Mouse (Mus musculus): ENCODE data around the gene Igsf3. TPM values are rescaled to one million over a fixed set of nuclear protein-coding genes. Genes with fewer than 3 reads are reported as not detected.

Igsf3 gene
- polyA plus RNA-seq, 1 experiment from 2014 or later = 19.3 TPM

DNA sequence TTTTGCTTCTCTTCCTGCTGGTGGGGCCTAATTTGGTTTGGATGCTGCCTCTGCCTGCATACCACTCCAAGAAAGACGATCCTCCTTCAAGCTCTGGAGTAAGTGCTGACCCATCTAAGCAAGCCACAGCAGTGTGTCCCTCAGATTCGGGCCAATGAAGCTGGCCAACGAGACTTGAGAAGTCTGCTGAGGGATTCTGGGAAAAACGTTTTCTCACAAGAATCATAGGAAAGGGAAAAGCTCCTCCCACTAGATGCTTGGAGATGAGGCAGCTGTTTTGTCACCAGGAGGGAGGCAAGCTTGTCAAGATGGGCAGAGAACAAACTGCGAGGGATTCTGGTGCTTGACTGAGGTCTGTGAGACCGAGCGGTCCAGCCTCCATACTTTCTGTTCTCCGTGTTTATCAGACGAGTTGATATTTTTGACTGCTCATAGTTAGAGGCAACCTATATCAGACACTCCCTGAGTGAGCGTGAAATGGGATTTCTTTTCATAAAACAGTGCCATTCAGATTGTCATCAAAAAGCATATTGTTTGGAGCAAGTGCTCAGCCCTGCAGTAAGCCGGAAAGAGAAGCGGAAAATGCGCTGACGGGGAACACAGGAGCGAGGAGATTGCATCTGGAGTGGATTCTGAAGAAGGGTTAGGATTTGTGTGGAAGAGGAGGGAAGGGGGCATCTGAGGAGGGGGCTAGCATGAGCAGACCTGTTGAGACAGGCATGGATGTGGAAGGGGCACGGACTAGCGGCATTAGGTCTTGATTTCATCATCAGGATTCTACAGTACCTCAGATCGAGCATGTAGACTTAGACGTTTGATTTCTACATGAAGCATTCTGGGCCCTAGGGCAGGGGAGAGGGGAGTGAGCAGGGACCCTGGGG, 17.0 kb downstream of the Igsf3 start:
- H3K36me3 ChIP-seq (ENCODE audit: control insufficient read depth, insufficient read depth, low read length) = no peaks in the 10 kb centered on the region
- H3K4me2 ChIP-seq (ENCODE audit: low read depth, low read length, severe bottlenecking) = no peak overlapping the region
- 66% methylated on average over 19 of the region's 19 CpGs for WGBS
- H3K27ac ChIP-seq (ENCODE audit: low read depth, low read length) = peak overlapping the region; percentile 15; the same call in 1 of the 2 replicates
- ATAC-seq (replicated peaks; ENCODE audit: low FRiP score) (no peak), DNase-seq (ENCODE audit: low spot score) (no peak)
- no peaks in the 10 kb centered on the region for H3K9me3 ChIP-seq (ENCODE audit: control insufficient read depth, low read length)
- no peaks in the 10 kb centered on the region for H3K27me3 ChIP-seq (ENCODE audit: control insufficient read depth, insufficient read depth, low read length)
- peaks cover 12% of the 10 kb centered on the region for H3K4me1 ChIP-seq (replicated peaks; ENCODE audit: control insufficient read depth, insufficient read depth, low read length)
- no peak overlapping the region for H3K9ac ChIP-seq (ENCODE audit: low read length)
- H3K4me3 ChIP-seq (ENCODE audit: low read depth, low read length) = no peak overlapping the region

DNA sequence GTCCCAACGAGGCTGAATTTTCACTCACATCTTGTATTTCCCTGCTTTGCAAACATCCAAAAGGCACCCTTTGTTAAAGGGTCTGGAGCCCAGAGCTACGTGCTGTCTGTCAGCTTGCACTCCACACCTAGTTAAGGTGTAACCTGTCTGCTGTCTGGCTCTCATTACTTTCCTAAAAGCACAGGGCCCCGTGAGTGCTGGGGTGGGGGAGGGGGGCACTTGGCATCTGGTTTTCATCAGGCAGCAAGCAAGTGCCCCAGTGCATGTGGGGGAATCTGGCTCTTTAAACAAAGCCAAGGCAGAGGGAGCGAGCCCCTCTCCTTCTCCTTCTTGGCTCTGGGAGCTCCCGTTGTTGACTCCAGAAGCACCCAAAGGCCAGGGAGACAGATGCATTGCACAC, 18.5 kb downstream of the Igsf3 start:
- Histone ChIP-seq H3K9ac (ENCODE audit: low read length) (no peak overlapping the region), H3K27me3 (ENCODE audit: control insufficient read depth, insufficient read depth, low read length) (no peaks in the 10 kb centered on the region), H3K36me3 (ENCODE audit: control insufficient read depth, insufficient read depth, low read length) (no peaks in the 10 kb centered on the region), H3K9me3 (ENCODE audit: control insufficient read depth, low read length) (no peaks in the 10 kb centered on the region), H3K4me1 (replicated peaks; ENCODE audit: control insufficient read depth, insufficient read depth, low read length) (peaks cover 15% of the 10 kb centered on the region), H3K4me3 (ENCODE audit: low read depth, low read length) (no peak overlapping the region), H3K27ac (ENCODE audit: low read depth, low read length) (no peak overlapping the region), H3K4me2 (ENCODE audit: low read depth, low read length, severe bottlenecking) (no peak overlapping the region)
- DNase-seq (ENCODE audit: low spot score) = no peak
- ATAC-seq (replicated peaks; ENCODE audit: low FRiP score) = no peak
- WGBS = 59% methylated on average over 5 of the region's 5 CpGs

DNA sequence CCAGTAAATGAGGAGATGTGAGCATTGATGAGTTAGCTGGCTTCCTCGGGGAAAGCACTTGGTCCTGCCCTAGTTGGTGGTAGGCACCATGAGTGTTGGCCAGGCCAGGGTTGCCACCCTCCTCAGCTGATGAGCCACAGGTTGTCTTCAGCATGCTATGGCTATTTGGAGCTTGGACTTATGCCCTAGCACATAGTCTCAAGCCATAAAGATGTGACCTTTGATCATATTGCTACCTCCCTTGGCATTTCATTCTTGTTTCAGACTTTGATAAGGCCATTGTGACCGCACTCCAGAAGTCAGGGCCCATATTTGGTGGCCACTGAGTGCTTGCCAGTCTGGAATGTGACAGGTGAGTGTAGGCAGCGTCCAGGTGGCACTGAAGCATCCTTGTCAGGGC, 19.2 kb downstream of the Igsf3 start:
- Histone ChIP-seq H3K27ac (ENCODE audit: low read depth, low read length) (no peak overlapping the region), H3K4me2 (ENCODE audit: low read depth, low read length, severe bottlenecking) (no peak overlapping the region), H3K9me3 (ENCODE audit: control insufficient read depth, low read length) (no peaks in the 10 kb centered on the region), H3K27me3 (ENCODE audit: control insufficient read depth, insufficient read depth, low read length) (no peaks in the 10 kb centered on the region), H3K9ac (ENCODE audit: low read length) (no peak overlapping the region), H3K4me1 (replicated peaks; ENCODE audit: control insufficient read depth, insufficient read depth, low read length) (peaks cover 15% of the 10 kb centered on the region), H3K36me3 (ENCODE audit: control insufficient read depth, insufficient read depth, low read length) (no peaks in the 10 kb centered on the region), H3K4me3 (ENCODE audit: low read depth, low read length) (no peak overlapping the region)
- WGBS = 78% methylated on average over 3 of the region's 3 CpGs
- ATAC-seq (replicated peaks; ENCODE audit: low FRiP score) = no peak
- no peak for DNase-seq (ENCODE audit: low spot score)

DNA sequence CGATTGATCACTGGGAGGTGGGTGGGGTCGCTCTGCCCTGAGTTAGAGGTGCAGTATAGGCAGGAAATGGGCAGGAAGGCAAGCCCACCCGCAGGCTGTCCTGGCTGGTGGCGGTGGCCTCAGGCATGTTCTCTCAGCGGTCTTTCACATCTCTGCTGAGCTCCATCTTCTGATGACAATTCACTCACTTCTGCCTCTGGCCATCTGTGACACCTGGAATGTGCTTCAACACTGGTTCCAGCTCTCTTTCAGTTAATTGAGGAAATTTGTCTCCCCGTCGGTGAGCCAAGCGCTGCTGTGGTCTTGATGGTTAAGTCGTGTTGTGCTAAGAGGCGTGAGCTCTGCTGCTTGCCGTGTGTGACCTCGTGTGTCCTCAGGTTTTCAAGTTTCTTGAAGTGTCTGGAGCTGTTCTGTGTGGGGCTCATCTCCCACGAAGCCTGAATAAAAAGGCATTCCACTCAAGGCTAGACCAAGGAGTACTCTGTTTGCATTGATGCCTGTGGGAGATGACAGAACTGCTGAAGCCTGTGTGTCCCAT, 19.9 kb downstream of the Igsf3 start:
- Histone ChIP-seq H3K4me2 (ENCODE audit: low read depth, low read length, severe bottlenecking) (no peak overlapping the region), H3K4me1 (replicated peaks; ENCODE audit: control insufficient read depth, insufficient read depth, low read length) (peaks cover 15% of the 10 kb centered on the region), H3K27ac (ENCODE audit: low read depth, low read length) (no peak overlapping the region), H3K4me3 (ENCODE audit: low read depth, low read length) (no peak overlapping the region), H3K36me3 (ENCODE audit: control insufficient read depth, insufficient read depth, low read length) (no peaks in the 10 kb centered on the region), H3K9ac (ENCODE audit: low read length) (no peak overlapping the region), H3K9me3 (ENCODE audit: control insufficient read depth, low read length) (no peaks in the 10 kb centered on the region), H3K27me3 (ENCODE audit: control insufficient read depth, insufficient read depth, low read length) (no peaks in the 10 kb centered on the region)
- DNase-seq (ENCODE audit: low spot score) (no peak), ATAC-seq (replicated peaks; ENCODE audit: low FRiP score) (no peak)
- 63% methylated on average over 13 of the region's 13 CpGs for WGBS

DNA sequence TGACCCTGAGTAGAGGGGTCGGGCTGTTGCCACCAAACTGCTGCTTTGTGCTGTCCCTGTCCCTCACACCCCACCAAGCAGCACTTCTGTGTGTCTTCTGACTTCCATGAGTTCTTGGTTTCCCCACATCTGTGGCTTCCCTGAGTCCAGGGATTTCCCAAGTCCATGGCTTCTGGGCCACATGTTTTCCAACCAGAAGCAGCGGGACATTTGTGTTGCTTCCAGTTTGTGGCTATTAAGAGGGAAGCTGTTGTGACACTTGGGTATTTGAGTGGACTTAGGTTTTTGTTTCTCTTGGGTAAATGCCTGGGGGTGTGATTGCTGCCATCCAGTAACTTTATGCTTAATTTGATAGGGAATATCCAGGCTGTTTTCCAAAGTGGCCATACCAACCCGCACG, 20.5 kb downstream of the Igsf3 start:
- H3K27me3 ChIP-seq (ENCODE audit: control insufficient read depth, insufficient read depth, low read length) = no peaks in the 10 kb centered on the region
- no peak overlapping the region for H3K4me3 ChIP-seq (ENCODE audit: low read depth, low read length)
- no peak overlapping the region for H3K9ac ChIP-seq (ENCODE audit: low read length)
- H3K27ac ChIP-seq (ENCODE audit: low read depth, low read length) = no peak overlapping the region
- no peak overlapping the region for H3K4me2 ChIP-seq (ENCODE audit: low read depth, low read length, severe bottlenecking)
- ATAC-seq (replicated peaks; ENCODE audit: low FRiP score) = no peak
- WGBS = 64% methylated on average over 4 of the region's 4 CpGs
- no peaks in the 10 kb centered on the region for H3K36me3 ChIP-seq (ENCODE audit: control insufficient read depth, insufficient read depth, low read length)
- H3K9me3 ChIP-seq (ENCODE audit: control insufficient read depth, low read length) = no peaks in the 10 kb centered on the region
- peaks cover 15% of the 10 kb centered on the region for H3K4me1 ChIP-seq (replicated peaks; ENCODE audit: control insufficient read depth, insufficient read depth, low read length)
- DNase-seq (ENCODE audit: low spot score) = no peak

DNA sequence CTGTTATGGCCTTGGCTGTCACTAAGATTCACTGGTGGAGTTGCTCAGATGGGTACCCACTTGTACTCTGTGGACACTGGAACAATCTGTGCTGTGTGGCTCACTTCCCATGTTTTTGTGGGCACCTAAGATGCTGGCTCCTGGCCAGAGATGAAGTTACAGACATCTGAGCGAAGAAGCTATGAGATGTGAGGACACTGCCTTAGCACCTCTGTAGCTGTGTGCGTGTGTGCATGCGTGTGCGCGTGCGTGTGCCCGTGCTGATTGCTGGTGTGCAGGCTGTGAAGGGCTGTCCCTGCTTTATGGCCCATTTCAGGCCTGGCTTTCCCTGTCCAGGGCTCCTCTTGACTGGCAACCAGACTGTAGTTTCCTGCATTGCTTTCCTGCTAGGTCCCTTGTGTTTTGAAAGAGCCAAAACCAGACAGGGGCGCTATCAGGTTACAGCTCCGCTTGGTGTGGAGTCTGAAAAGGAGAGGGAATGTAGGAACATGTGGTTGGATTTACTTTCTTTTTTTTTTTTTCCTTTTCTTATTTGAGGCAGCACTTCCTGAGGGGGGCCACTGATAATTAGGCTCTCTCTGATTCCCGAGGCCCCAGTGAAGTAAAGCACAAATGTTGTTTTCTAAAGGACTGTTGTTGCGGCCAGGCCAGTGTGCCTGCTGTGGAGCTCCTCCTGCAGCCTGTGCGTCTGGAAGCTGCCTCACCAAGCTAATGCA, 21.3 kb downstream of the Igsf3 start:
- peak; percentile 68 for DNase-seq (ENCODE audit: low spot score)

DNA sequence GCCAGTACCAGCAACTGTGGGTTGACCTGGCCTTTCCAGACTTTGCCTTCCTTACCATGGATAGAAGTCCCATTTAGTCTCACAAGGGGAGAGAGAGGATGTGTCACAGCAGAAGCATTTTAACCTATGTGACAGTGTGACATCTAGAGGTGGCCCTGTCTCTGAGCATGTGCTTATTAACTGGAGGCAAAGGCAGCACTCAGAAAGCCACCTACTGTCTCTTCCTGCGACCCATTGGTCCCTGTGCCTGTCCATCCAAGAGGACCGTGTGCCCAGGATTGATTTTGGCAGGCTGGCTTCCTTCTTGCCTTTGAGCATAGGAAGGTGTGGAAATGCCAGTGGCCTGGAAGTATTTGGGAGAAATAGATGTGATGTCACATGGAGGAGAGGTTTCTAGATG, 22.0 kb downstream of the Igsf3 start:
- no peaks in the 10 kb centered on the region for H3K27me3 ChIP-seq (ENCODE audit: control insufficient read depth, insufficient read depth, low read length)
- ATAC-seq (replicated peaks; ENCODE audit: low FRiP score) (no peak), DNase-seq (ENCODE audit: low spot score) (no peak)
- H3K4me3 ChIP-seq (ENCODE audit: low read depth, low read length) = no peak overlapping the region
- peak overlapping the region; percentile 29; the same call in 1 of the 2 replicates for H3K9ac ChIP-seq (ENCODE audit: low read length)
- H3K4me1 ChIP-seq (replicated peaks; ENCODE audit: control insufficient read depth, insufficient read depth, low read length) = peaks cover 15% of the 10 kb centered on the region
- H3K36me3 ChIP-seq (ENCODE audit: control insufficient read depth, insufficient read depth, low read length) = no peaks in the 10 kb centered on the region
- 59% methylated on average over 2 of the region's 2 CpGs for WGBS
- H3K27ac ChIP-seq (ENCODE audit: low read depth, low read length) = peak overlapping the region; percentile 31; the same call in 1 of the 2 replicates
- no peaks in the 10 kb centered on the region for H3K9me3 ChIP-seq (ENCODE audit: control insufficient read depth, low read length)
- no peak overlapping the region for H3K4me2 ChIP-seq (ENCODE audit: low read depth, low read length, severe bottlenecking)

More for the DNA sequence above, 21.3 kb downstream of the Igsf3 start:
- Histone ChIP-seq H3K4me2 (ENCODE audit: low read depth, low read length, severe bottlenecking) (no peak overlapping the region), H3K27ac (ENCODE audit: low read depth, low read length) (peak overlapping the region; percentile 31; the same call in 1 of the 2 replicates), H3K9me3 (ENCODE audit: control insufficient read depth, low read length) (no peaks in the 10 kb centered on the region), H3K4me1 (replicated peaks; ENCODE audit: control insufficient read depth, insufficient read depth, low read length) (peaks cover 15% of the 10 kb centered on the region), H3K27me3 (ENCODE audit: control insufficient read depth, insufficient read depth, low read length) (no peaks in the 10 kb centered on the region), H3K4me3 (ENCODE audit: low read depth, low read length) (no peak overlapping the region), H3K36me3 (ENCODE audit: control insufficient read depth, insufficient read depth, low read length) (no peaks in the 10 kb centered on the region), H3K9ac (ENCODE audit: low read length) (peak overlapping the region; percentile 29; the same call in 1 of the 2 replicates)
- ATAC-seq (replicated peaks; ENCODE audit: low FRiP score) = peak; percentile 69
- 35% methylated on average over 12 of the region's 12 CpGs for WGBS

DNA sequence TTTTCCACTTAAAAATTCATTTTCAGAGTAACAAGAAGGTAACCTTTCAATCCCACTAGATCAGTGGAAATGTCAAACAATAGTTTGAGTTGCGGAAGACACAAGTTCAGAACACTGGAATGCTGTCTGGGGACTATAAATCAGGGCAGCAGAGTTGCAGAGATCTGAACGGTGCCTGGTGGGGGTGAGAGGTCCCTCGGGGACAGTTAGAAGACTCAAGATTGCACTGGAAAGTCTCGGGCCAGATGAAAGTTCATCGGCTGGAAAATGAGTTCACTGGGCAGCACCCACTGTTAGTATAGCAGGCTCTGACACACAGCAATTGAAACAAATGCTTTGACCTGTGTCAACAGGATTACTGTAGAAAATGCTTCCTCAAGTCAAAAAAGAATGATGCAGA, 24.6 kb downstream of the Igsf3 start:
- peaks cover 11% of the 10 kb centered on the region for H3K4me1 ChIP-seq (replicated peaks; ENCODE audit: control insufficient read depth, insufficient read depth, low read length)
- no peaks in the 10 kb centered on the region for H3K9me3 ChIP-seq (ENCODE audit: control insufficient read depth, low read length)
- H3K27me3 ChIP-seq (ENCODE audit: control insufficient read depth, insufficient read depth, low read length) = no peaks in the 10 kb centered on the region
- H3K27ac ChIP-seq (ENCODE audit: low read depth, low read length) = no peak overlapping the region
- no peak overlapping the region for H3K9ac ChIP-seq (ENCODE audit: low read length)
- ATAC-seq (replicated peaks; ENCODE audit: low FRiP score) = no peak
- DNase-seq (ENCODE audit: low spot score) = no peak
- H3K4me2 ChIP-seq (ENCODE audit: low read depth, low read length, severe bottlenecking) = no peak overlapping the region
- no peak overlapping the region for H3K4me3 ChIP-seq (ENCODE audit: low read depth, low read length)
- no peaks in the 10 kb centered on the region for H3K36me3 ChIP-seq (ENCODE audit: control insufficient read depth, insufficient read depth, low read length)
- 76% methylated on average over 5 of the region's 5 CpGs for WGBS

All from forebrain, embryonic 11.5 days (tissue).